Mouse (Mus musculus): ENCODE results near the gene Zkscan16.
A peak's percentile ranks its signal among the peaks of the same experiment; 100 is the strongest.

GRCm38 (mm10) chr4:58943420-58944205 lies at the start of gene Zkscan16:
- TF ChIP-seq CTCF (IDR thresholded peaks at IDR 0.05; ENCODE audit: borderline replicate concordance, control insufficient read depth, extremely low read depth, insufficient read depth, low read length, poor library complexity) = 0 out of 2 replicates have a peak, but pooled peaks have one; percentile 31
- no peak for TF ChIP-seq POLR2A (IDR thresholded peaks at IDR 0.05; ENCODE audit: control insufficient read depth, extremely low read depth, insufficient read depth, low read length, poor library complexity)
